Mouse (Mus musculus) T-helper 1 cell (primary cell): ENCODE data around the gene Zfp697.
"Not testable (repeated sequence)": the region's sequence is repeated elsewhere in the genome, so short reads cannot be mapped to it uniquely, and the experiment has no call there.

Source experiments
- in situ Hi-C: fragments of 300-600 bp; cut with MboI, MseI; formaldehyde crosslinking; loops from one replicate; pipeline ENCODE4 v1.15.1; 2025; ENCODE audit warnings: high pct_unique_total_duplicates

The Zfp697 gene

GRCm38 (mm10) chr3:98616786-98617185 lies 234.5 kb downstream of the Zfp697 start:
- in situ Hi-C loops = not testable (repeated sequence)

DNA sequence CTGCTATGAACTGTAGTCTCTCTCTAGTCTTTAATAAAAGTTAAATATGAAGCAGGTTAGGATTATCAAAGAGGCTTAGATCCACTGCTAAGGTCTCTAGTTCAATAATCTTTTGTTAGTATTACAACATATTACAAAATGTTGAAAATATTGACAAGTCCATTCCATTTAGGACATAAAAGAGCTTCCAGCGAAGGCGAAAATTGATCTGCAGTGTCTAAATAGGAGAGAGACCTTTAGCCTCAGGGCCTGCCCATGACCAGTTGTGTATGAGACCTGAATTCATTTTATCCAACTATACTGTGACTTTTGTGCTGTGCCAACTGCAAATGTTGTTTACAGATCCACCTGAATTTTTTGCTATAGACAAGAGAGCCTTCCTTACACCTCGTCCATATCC lies 247.4 kb downstream of the Zfp697 start:
- in situ Hi-C loops = loop anchor here (10.0 kb wide), 1 partner anchor 65 kb away; no protein-coding TSS in a partner anchor

DNA sequence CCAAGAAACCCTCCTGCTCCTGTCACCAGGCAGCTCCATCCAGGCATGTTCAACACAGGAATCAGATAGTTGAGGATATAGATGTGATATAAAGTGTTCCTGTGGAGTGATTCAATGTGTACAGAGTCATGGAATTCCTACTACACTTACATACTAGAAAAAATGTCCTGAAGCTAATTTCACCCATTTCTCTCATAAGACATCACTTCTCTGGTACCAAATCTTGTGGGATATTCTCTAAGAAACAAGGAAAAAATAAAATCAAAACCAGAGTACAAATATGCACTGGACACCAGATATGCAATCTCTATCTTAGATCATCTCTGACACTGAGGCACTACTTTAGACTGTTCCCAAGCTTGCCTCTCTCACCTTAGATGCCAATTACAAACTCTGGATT lies 247.9 kb downstream of the Zfp697 start, which contains the start of gene Hsd3b5:
TSS of gene Hsd3b5 (minus strand) at position 101 of the 400 bp plus-strand sequence.
- in situ Hi-C loops = loop anchor here (10.0 kb wide), 1 partner anchor 65 kb away; no protein-coding TSS in a partner anchor

DNA sequence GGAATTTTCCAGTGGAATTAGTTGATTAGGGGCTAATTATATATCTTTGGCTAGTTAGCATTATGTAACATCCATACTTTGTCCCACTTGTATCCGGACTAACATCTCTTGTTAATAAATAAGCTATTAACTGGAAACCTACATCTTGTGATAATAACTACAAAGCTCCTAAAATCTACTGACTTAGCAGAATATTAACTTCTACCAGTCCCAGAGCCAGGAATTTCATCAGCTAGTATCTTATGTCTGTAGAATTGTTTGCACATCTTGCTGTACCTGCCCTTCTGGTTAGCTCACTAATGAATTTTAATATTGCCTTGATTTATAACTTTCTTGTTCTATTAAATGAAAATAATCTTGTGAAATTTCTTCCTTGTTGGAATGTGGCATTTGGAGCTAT lies 252.9 kb downstream of the Zfp697 start:
- in situ Hi-C loops = loop anchor here (10.0 kb wide), 1 partner anchor 60 kb away; no protein-coding TSS in a partner anchor

DNA sequence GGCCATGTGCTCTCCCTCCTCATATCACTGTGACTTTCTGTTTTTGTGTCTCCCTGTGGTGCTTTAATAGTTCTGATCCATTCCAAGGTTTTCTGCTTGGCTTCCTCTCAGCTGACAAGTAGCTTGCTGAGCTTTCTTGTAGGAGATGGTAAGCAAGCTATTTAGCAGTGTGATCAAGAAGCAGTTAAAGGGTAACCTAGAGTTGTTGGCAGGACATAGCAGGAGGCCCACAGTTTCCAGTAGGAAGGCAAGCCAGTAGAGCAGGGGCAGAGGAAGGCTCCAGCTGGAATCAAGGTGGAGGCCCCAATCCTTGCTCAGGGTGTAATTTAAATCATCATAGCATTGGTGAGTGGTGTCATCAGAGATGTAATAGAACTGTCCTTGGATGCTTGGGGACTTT lies 298.5 kb downstream of the Zfp697 start:
- in situ Hi-C loops = no loop called here

GRCm38 (mm10) chr3:98682401-98682800 lies 300.1 kb downstream of the Zfp697 start:
- in situ Hi-C loops = no loop called here

- in situ Hi-C loops = no loop called here
Observed at GRCm38 (mm10) chr3:98720740-98721139, 338.5 kb downstream of the Zfp697 start.

- in situ Hi-C loops = no loop called here
Observed at GRCm38 (mm10) chr3:98724376-98724775, 342.1 kb downstream of the Zfp697 start, which contains the start of gene Hsd3b2. Gene Hsd3b2, minus strand, starts transcription at chr3:98724543.

DNA sequence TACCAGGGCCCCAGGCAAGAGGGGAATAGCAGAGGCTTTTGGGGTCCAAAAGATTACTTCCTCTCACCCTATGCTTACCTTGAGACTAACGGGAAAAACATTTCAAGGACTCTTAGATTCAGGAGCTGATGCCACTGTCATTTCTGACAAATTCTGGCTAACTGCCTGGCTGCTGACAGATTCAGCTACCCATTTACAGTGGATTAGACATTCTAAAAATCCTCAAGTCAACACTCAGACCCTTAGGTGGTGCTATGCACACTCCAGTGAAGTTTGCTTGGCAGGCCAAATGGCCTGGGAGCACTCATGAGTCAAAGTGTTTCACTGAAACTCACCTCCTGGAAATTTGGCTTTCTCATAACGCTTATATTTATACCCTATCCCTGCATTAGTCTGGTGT lies 344.0 kb downstream of the Zfp697 start:
- in situ Hi-C loops = no loop called here

DNA sequence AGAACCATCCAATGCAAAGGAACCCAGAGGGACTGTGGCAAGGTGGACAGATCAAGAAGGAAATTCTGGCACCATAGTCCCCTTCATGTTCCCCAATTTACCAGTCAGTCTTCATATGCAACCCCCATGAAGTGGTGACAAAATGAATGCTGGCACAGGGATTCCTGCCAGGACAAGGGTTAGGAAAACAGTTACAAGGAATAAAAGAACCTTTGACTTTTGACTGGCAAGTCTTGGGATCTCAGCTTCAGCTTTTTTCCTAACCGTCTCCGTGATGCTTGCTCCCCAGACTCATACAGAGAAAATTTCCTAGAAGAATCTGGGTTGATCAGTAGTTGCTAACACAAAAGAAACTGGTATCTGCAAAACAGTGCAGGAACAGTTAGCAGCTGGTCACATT lies 351.5 kb downstream of the Zfp697 start:
- in situ Hi-C loops = no loop called here

GRCm38 (mm10) chr3:98734340-98734739 lies 352.1 kb downstream of the Zfp697 start:
- in situ Hi-C loops = no loop called here

- in situ Hi-C loops = not testable (repeated sequence)
Observed at GRCm38 (mm10) chr3:98741043-98741442, 358.8 kb downstream of the Zfp697 start.

DNA sequence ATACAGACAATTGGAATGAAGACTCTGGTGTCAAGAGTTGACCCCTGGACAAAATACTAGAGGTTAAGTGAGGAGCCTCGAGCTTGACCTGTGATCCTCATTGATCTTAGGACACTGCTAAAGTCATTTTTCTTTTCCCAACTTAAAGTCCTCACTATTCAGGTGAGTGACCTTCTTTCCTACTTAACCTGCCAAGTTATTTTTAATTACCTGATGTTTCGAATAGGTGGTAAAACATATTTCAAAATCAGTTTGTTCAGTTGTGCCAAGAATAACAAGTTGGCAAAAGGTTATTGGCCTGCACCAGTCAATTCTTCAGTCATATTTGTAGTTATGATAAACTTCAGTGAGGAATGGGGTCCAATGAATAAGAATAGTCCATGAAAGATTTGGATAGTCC lies 369.9 kb downstream of the Zfp697 start:
- in situ Hi-C loops = no loop called here

GRCm38 (mm10) chr3:98756836-98757235 lies 374.6 kb downstream of the Zfp697 start:
- in situ Hi-C loops = no loop called here

- in situ Hi-C loops = no loop called here
Observed at GRCm38 (mm10) chr3:98764155-98764554, 381.9 kb downstream of the Zfp697 start.

- in situ Hi-C loops = no loop called here
Observed at GRCm38 (mm10) chr3:98780921-98781320, 398.7 kb downstream of the Zfp697 start.

GRCm38 (mm10) chr3:98782181-98782868 lies 400.1 kb downstream of the Zfp697 start:
- in situ Hi-C loops = no loop called here

GRCm38 (mm10) chr3:98786551-98786950 lies 404.3 kb downstream of the Zfp697 start:
- in situ Hi-C loops = no loop called here
